Mouse (Mus musculus) activated CD4-positive, CD25-positive, alpha-beta regulatory T cell (primary cell): ENCODE measurements around the gene Zfp655. TPM values are rescaled to one million over a fixed set of nuclear protein-coding genes. Genes with fewer than 3 reads are reported as not detected.

Source experiments
- polyA plus RNA-seq, 2 experiments: library from polyadenylated mRNA; unstranded; fragments of 100-300 nt; shearing (Covaris generic); gene quantifications; one replicate each; pipeline ENCODE4 v1.2.1; 2017

Gene Zfp655
- polyA plus RNA-seq: 10 to 100 TPM; 47.0 to 48.1 TPM

GRCm38 (mm10) chr5:145231367-145231871 lies at the start of gene Zfp655:
TSS of gene Zfp655 (plus strand) at chr5:145231715.

GRCm38 (mm10) chr5:145191962-145192361 lies 39.6 kb upstream of the Zfp655 start, which contains the start of gene Atp5j2:
TSS of gene Atp5j2 (minus strand) at chr5:145192062.

DNA sequence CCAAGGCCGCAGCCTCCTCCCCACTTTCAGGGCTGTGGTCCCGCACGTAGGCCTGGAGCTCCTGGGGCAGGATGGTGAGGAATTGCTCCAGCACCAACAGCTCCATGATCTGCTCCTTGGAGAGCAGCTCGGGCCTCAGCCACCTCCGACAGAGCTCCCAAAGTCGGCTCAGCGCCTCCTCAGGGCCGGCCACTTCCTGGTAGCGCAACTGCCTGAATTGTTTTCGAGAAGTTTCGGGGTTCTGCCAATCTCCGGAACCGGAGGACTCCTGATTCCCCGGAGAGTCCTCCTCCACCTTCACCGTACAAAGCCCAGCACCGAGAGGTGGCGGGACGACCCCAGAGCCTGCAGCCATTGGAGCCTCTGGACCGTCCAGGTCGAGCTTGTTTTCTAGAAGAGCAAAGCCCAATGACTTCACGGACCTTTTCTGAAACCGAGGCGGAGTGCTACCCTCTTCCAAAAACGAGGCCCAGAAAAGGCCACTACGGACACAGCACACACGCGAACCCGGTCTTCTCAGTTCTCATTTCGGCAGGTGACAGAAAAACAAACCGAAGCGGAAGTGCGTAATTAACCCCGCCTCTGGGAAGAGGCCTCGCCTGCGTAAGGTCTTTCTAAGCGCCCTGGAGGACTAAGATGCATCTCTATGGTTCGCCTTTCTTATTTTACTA lies 30.1 kb upstream of the Zfp655 start, which contains the start of gene Zkscan14:
Zkscan14 (minus strand) TSS at position 548 of the 671 bp plus-strand sequence.

DNA sequence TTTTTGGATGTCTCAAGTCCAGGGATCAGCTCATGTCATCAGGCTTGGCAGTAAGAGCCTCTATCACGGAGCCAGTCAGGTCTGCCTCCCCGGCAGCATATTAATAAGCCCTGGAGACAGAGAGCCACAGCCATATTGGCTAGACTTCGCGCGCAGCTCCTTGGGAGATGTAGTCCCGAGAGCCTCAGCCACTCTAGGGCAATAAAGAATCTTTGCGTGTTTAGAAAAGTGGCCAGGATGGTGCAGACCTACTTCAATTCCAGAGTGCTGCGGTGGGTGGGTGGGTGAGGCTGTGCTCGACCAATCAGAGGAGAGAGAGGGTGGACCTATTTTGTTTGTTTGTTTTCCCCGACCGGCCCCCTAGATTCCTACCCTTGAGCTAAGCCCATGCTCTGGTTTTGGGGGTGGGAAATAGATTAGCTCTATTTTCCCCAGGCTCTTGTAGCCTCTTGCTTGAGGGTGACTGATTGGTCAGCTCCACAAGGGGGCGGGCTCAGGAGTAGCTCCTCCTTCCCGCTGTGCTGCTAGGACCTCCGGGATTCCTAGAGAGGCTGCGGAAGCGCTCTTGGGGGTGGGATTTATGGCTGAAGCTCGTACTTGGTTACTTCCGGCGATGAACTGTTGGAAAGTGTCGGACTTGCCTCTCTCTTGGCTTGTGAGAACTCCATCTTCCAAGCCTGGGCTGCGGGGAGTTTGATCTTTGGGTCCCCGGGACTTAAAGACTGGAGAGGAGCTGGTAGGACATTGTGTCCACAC lies 27.4 kb upstream of the Zfp655 start, which contains the start of gene Zkscan5:
Zkscan5 (plus strand) TSS at position 627 of the 756 bp plus-strand sequence.

DNA sequence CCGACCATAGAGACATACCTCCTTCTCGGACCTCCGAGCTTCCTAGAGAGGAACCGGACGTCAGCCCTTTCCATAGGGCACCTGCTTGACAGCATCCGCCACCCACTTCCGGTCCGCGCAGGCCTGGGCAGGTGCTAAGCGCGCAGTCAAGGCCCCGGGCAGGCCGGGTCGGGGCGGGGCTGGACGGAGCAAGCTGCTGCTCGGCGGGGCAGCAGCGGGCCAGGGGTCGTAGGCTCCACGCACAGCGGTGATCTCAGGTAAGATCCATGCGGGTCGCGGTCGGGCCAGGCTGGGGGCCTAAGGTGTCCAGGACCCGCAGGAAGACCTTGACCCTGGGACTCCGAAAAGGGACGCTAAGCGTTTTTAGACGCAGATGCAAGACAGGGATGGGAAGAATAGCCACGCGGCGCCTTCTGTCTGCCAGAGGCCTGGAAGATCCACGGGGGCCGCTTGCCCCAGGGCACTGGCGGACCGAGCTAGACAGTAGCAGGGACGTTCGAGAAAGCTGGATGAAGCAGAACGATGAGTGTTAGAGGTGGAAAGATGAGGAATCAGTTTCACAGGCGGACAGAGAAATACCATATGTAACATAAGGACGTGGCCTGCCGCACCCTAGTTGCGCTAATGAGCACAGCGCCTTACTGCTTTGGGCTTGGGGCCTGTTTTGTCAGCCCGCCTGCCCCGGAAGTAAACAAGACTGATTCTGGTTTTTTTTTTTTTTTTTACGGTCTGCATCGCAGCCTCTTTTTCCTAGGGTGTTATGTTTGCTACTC lies 49.0 kb downstream of the Zfp655 start, which contains the start of gene Zscan25:
Zscan25 (plus strand) TSS at position 130 of the 773 bp plus-strand sequence.

Other genes with a start within 250 kb of the Zfp655 start
- gene Gm4871, start 199.0 kb upstream of the Zfp655 start, polyA plus RNA-seq: not detected
- not detected for gene 1700018F24Rik, start 188.7 kb upstream of the Zfp655 start, polyA plus RNA-seq
- 10 to 100 TPM; 71.7 to 83.7 TPM for gene Arpc1a, start 147.9 kb upstream of the Zfp655 start, polyA plus RNA-seq
- under 1 TPM in 1 of 2 experiments, not detected in 1; 0.55 TPM for gene Kpna7, start 147.7 kb upstream of the Zfp655 start, polyA plus RNA-seq
- gene Arpc1b, start 117.5 kb upstream of the Zfp655 start, polyA plus RNA-seq: 1,000 to 10,000 TPM; 1,057 to 1,320 TPM
- gene Pdap1, start 91.5 kb upstream of the Zfp655 start, polyA plus RNA-seq: 10 to 100 TPM; 51.2 to 52.0 TPM
- gene Bud31, start 91.4 kb upstream of the Zfp655 start, polyA plus RNA-seq: 100 to 1,000 TPM; 193 to 252 TPM
- gene Ptcd1, start 64.6 kb upstream of the Zfp655 start, polyA plus RNA-seq: 10 to 100 TPM; 14.9 to 21.3 TPM
- 10 to 100 TPM; 31.4 to 34.2 TPM for gene Cpsf4, start 64.5 kb upstream of the Zfp655 start, polyA plus RNA-seq
- gene Atp5j2, start 39.7 kb upstream of the Zfp655 start, polyA plus RNA-seq: 100 to 1,000 TPM; 455 to 490 TPM
- 10 to 100 TPM; 23.5 to 28.9 TPM for gene Zkscan14, start 29.8 kb upstream of the Zfp655 start, polyA plus RNA-seq
- 1 to 10 TPM; 4.2 to 7.6 TPM for gene Zkscan5, start 27.2 kb upstream of the Zfp655 start, polyA plus RNA-seq
- 1 to 10 TPM in 1 of 2 experiments, under 1 TPM in 1; 0.54 to 2.7 TPM for gene Zscan25, start 48.8 kb downstream of the Zfp655 start, polyA plus RNA-seq
- gene Cyp3a57, start 113.6 kb downstream of the Zfp655 start, polyA plus RNA-seq: not detected
- gene Cyp3a16, start 238.0 kb downstream of the Zfp655 start, polyA plus RNA-seq: not detected